Mouse (Mus musculus) retina, postnatal 1 day (tissue): ENCODE results near the gene Nox4.

ENCODE experiments used
- DNase-seq: peaks from one replicate; pipeline ENCODE4 v3.0.0-alpha.2; 2012

Nox4 gene

DNA sequence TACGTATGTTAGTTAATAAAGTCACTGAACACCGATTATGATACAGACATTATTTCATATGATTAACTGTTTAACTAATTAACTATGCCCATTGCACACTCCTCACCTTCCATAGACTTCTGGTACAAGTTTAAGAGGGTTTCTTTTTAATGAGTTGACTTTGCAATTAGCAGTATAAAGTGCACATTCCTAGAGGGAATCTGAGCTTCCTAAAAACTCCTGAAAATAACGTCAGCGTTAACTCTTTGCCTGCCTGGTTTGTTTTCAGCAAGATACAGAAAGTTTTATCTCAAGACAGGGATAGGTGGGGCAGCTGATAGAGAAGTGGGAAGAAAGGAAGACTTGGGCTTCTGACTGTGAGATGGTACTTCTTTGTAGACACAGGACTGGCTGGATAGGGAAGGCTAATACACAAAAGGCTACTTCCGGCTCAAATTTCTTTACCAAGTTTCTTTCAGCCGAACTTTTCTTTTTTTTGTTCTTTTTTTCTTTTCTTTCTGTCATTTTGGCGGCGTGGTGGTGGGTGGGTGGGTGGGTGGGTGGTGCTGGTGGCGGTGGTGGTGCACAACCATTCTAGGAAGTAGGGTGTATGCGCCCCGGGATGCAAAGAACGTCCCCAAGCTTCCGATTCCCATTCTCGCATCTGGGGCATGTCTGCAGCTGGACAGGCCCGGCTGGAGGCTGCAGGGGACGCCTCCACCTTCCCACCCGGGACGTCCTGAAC is at the start of gene Nox4:
Gene Nox4 (plus strand): TSS at position 241 of the 724 bp plus-strand sequence.
- DNase-seq: peak; percentile 18

DNA sequence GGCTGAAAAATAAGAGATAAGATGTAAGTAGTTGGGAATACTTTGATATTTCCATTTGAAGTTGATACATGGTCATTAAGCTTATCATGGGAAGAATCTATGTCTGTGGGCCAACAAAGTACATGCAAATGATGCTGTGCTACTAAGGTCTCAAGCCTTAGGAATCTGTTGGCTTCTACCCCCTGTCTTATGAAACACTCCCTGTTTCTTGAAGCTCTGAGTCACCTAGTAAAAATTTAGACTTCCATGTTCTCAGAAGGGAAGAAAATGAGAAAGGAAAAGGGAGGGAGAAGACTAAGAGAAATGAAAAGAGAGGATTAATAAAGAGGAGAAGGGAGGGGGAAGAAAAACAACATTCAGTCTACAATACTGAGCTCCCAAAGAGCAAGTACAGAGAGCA is 41.1 kb upstream of the Nox4 start:
- DNase-seq: no peak

DNA sequence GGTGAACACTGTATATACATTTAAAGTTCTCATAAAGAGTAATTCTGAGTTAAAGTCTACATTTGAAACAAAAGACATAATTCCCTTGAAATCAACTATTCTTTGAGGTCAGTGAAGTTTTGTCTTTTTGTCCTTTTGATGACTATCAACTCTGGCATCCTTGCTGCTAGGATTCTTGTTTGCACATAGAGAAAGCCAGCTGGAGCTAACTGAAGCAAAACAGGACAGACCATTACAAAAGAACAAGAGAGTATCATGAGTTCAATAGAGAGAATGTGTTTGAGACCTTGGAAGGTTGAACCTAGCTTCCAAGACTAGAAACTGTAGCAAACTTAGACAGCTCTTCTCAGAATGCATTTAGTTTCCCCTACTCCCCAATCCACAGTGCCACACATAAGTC is 24.2 kb upstream of the Nox4 start:
- no peak for DNase-seq

DNA sequence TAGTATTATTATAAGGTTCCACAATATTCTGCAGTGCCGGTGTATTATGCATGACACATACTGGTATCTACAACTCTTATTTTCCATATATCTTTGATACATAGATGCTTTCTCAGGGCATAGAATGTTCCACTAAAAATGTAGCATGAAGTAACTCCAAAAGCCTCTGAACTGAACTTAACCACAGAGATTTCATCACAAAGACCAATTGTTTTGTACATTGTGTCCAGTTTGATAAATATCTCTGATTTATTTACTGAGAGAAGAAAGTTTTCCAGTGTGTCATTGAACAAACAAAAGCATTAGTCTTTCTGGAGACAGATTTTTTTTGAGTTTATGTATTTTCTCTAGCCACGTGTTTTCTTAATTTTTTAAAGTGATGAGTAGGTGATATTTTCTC is 23.1 kb upstream of the Nox4 start:
- no peak for DNase-seq

DNA sequence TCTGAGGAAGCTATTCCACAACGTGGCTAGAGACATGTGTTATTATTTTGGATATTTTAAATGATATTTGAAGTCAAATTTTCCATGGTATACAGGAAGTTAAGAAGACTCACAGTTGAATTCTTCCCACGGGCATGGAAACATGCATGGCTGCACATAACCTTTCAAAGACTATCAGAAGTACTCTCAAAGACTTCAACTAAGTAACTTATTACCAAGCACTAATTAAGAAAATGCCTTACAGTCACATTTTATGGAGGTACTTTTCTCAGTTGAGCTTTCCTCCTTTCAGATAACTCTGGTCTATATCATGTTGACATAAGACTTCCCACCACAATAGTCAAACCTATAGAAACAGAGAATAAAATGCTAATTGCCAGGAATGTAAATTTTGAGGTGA is 20.3 kb upstream of the Nox4 start:
- DNase-seq: no peak

DNA sequence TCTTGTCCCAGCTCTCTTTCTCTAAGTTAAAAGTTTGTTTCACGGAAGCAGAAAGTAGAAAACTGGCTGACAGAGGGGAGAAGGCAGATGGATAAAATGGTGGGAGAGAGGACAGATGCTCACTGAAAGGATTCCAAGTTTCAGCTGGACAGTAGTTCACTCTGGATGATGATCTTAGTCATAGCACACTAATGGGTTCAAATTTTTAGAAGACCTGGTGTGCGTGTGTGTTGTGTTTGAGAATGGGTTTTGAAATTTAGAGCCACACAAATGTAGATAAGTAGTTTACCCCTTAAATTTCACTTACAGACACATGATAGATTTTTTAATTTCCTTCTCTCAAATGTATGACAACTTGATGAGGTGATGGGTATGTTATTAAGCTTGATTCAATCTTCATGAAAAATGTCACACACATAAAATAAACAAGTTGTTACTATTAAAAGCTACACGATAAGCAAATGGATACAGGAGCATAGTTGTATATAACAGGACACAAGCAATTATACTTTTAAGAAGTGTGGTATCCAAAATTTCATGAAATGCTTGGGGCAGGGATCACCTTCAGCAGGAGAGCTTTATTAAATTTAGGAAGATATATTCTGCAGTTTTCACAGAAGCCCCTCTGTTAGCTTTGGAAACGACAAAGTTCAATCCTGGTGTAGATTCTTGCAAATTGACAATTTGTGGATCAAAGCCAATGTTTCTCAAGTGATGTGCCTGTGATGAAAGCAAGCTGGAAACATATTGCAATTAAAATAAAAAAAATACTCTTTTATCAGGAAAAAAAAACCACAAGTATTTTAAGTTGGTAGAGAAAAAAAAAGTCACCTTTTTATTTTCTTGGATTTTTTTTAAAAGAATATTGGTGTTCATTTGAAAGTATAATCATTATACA is 18.6 kb upstream of the Nox4 start:
- no peak for DNase-seq

DNA sequence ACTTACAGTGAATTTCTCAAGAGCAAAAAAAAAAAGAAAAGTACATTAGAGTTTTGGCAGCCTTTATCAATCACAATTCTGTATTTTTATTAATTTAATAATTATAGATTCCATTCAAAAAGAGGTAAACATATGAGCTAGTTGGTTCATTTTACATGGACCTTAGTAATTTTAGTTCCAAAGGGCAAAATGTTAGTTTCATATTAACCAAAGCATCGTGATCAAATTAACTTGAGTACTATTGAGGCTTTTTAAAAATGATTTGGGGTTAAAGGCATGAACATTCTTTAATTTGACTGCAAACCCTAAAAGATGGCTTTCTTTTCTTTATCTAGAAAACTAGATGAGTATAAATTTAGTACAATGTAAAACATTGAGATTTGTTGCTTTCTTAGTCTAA is 16.4 kb upstream of the Nox4 start:
- DNase-seq: no peak

DNA sequence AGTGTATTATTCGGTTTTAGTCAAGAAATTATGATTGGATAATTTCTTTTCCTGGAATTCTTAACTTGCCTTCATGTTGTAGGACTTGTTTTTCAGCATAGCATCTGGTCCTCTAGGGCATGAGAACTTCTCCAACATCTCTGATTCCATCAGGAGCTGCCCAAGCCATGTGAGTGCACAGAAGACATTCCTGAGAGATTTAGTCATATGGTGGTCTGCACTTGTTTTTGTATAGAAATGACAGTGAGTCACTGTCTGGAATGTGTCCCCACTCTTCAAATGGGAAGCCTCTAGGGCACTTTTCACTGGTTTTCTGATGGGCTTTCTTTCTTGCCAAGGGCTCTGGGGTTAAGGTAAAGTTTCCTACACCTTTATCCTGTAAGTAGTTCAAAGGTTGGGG is 4.8 kb upstream of the Nox4 start:
- no peak for DNase-seq

DNA sequence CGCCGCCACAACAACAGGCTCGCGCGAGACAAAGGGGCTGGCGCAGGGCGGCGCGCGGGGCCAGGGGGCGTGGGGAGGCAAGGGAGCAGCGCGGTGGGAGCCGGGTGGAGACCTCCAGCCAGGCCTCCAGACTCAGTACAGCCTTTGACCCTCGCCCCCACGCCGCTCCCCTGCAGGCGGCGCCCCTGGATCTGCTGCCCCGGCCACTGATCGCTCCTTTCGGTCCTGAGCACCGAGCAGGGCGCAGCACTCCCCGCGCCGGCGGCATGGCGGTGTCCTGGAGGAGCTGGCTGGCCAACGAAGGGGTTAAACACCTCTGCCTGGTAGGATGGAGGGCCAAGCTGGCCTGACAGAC is 661 bp downstream of the Nox4 start:
- peak; percentile 63 for DNase-seq

DNA sequence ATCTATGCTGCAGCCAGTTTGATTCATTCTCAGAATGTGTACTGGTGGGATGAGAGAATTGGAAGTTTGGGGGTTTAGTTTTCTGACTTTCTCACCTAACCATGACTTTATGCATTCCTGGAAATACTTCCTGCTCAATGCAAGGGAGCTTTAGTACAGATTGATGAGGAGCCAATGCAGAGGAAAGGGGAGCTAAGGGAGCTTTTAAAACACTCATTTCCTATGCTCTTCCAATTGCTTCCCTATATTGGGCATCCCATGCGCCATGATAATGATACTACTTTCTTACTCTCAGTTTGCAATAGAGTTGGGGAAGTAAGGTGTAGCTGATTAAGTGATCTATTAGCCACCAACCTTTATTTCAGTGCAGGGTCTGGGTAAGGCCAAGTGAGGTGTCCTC is 1.0 kb downstream of the Nox4 start:
- DNase-seq: no peak

DNA sequence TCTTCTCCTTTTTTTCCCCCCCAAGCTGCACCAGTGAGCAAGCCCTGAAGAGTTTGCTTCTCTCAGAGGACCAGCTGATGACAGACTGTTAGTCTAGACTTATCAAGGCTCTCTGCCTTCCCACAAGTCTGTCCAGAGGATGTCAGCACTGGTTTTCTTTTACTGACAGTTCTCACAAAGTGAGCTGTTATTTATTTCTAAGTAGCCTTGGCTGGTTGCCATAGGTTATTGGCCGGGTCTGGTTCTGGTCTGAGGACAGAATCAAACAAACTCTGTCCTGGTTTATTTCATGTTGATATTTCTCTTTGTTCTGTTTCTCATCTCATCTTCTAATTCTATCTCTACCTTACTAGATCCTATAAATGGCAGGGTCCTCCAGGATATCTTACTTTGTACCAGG is 2.0 kb downstream of the Nox4 start:
- DNase-seq: no peak

DNA sequence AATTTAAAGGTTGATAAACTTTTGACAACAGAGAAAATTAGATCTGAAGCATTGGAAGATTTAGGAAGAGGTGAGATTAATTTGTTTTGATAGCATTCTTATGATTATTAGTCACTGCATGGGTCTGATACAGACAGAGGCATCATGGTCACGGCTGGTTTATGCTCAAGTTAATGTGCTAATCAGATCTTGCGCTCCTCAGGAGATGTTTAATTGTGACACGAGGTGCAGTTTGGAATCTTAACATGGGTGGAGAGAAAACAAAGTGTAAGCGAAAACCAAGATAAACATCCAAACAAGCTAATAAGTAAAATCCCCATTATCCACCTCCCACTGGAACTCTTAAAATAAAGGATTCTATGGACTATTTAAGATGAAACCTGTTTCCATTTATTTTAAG is 6.2 kb downstream of the Nox4 start:
- DNase-seq: no peak

DNA sequence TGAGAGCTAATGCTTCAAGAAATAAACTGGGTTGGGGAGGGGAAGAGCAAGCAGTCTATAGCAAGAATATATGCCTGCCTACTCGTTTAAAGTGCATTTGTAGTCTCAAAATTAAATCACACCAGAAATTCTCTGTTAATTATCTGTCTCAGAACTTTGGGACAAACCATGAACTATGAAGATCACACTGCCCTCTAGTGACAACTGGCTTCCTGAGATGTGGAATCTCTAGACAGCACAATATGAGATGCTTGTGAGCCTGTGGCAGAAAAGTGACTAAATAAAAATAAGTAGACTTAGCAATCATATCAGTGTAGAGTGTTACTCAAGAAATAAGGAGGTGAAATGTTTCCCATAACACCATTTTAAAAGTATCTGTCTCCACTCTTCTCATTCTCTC is 31.3 kb downstream of the Nox4 start:
- peak; percentile 50 for DNase-seq

DNA sequence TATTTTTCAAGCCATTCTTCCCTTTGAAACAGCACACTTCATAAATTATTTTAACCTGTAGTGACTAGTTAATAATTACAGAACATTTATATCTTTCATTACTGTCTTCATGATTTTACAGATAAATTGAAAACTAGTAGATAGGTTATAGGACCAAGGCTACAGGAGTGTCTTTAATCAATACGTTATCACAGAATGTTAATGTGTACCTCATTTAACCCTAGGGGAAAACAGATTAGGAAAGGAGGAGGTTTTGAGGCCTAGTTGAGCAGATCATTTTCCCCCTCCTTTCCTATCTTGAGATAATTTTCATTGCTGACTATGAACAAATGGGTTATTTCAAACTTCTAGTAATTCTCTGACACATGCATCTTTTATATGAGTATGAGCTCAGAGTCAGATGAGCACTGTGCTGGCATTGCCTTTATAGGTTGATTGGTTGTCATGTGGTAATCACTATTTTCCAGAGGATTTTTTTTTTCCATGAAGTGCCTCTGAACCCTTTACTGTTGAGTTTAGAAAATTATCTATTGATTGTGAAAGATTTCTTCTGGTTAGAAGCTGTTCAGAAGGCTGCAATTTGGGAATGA is 57.9 kb downstream of the Nox4 start:
- DNase-seq: no peak

DNA sequence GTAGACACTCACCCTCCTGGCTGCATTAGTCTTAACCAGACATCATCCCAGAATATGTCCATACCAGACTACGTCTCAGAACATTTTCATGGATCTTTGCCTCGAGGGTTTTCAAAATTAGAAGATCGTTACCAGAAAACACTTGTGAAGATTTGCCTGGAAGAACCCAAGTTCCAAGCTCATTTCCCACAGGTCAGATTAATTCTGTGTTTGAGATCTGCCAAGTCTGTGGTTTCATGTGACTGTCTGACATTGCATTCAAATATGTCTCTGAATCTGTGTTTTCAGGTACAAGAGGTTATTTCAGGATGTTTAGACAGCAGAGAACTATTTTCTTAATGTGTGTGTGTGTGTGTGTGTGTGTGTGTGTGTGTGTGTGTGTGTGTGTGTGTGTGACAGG is 75.7 kb downstream of the Nox4 start:
- no peak for DNase-seq

DNA sequence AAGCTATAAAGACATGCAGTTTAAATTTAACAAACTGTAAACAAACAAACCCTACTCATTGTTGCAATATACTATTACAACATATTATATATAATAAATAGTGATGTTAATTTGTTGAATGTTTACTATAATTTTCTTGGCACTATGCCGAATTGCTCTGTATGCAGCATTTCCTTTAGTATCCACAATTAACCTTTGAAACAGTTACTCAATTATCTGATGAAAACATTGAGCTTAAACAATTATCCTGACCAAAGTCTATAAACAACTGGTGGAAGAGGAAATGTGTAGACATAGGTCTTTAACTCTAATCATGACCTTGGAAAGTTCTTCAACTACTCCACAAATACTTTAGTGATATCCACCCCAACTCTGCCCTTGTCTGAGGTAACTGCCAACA is 76.2 kb downstream of the Nox4 start:
- DNase-seq: no peak

DNA sequence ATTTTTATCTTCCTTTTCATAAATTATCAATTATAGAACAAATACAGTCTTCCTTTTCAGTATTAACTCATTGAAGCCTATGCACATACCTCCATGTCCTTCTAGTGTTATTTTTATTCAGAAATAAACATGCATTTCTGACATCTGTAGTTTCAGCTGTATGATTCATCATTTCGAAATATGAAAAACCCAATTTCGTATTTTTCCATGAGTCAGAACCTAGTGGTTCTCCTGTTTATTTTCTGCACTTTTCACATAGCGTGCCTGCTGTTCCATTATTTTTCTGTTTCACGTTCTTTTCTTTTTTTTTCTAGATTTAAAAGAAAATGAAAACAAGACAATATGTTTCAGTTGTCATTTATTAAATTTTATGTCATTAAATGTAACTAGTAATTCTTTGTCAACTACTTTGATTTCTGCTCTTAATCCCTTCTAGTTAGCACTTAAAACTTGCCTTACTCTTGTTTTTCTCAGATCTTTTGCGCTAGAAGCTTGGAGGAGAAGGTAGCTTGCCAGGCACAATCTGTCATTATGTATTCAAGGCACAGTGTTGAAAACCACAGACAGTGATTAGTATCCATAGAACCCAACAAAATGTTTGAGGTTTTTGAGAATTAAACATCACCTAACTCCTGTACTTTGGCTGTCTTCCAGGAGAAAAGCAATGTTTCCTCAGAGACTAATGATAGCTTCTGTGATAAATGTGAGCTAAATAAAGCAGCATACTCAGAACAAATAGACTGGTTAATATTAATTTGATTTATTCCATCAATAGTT is 85.1 kb downstream of the Nox4 start:
- no peak for DNase-seq

DNA sequence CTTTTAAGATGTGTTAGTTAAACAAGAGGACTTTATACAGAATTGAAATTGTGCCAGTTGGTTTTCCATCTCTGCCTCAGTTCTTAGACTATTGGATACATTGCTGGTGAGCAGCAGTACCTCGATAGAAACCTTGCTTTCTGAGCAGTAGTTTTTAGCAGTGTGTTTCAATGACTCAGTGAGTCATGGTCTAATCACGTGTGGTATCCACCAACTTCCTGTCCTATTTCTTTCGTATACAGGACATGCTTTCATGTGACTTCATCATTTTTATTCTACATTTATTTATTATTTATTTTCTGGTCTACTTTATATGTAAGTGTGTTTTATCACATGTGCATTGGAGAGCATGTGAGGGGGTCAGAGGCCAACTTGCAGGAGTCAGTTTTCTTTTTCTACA is 99.7 kb downstream of the Nox4 start:
- DNase-seq: no peak

DNA sequence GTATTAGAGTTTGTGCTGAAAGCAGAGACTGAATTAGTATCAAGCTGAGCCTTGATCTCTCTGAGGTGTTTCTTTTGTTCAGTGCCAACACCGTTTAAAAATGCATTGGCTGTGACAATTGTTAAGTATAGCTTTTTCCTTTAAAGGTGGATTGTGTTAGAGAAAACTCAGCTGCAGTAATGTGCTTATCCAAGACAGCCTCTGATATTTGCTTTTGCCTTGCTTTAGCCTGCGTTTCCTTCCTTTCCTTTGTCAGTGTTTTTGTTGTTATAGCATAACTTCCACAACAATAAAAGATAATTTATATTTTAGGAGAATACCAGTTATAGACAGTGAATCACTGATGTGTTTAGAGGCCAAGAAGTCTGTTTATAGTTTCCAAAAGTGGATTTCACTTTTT is 106.9 kb downstream of the Nox4 start:
- no peak for DNase-seq

DNA sequence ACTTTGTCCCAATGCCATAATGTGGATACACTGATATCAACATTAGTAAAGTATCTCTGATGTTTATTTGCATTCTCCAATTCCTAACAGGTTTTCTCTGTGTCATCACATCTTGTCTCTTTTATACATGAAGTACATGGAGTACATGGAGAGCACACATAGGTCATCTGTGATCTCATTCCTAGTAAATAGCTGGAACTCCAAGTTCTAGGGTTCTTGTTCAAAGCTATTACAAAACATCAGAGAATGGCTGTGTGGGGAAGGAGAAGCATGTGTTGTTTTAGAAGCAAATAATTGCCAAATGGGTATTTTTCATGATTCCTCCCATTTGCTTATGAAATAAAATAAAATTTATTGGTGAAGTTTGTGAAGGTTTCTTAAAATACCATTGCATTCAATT is 121.9 kb downstream of the Nox4 start:
- DNase-seq: no peak

DNA sequence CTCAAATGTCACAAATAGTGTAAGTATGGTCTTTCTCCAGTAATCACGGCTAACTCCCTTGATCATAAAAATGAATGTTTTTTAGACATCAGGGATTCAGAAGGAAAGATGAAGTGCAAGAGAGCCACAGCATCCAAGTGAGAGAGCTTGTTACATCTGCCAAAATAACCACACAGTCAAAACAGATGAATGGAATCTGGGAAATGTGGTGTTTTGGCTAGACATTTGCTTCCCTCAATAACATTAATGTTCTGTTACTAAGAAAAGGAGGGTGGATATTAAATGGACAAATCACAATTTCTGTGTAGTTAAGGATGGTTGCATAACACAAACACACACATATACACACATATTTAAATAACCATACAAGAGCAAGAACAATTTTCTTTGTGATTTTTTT is 123.2 kb downstream of the Nox4 start:
- DNase-seq: no peak

DNA sequence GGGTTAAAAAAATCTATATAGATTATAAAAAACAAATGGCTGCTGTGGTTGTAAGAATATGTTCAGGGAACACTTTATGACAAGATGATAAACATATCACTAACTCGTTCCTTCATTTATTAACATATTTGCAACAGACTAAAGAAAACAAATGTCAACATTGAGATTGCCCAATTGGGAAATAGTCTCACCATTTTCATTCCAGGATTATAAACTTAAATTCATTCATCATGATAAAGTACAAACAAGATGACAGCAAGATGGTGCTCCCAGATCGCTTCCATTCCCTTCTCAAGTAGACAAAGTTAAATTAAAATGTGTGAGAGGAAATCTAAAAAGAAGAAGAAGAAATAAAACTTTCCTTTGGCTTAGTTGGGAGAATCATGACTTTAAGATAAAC is 124.9 kb downstream of the Nox4 start:
- DNase-seq: no peak

DNA sequence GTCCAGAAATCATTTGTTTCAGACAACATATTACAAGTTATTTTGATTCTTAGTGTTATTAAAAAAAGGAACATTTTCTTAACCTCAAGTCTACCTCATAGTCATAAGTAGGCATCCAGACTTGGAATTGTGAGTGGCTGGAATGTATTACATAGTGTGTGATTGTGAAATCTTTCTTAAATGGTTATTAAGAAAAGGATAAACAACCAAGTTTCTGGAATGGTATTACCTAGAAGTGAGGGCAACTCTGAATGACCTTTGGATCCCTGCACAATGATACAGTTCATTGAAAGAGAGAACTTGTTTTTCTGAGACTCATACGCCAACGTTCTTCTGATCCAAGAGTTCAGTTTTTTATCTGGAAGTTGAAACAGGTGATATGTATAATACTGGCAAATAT is 125.4 kb downstream of the Nox4 start:
- no peak for DNase-seq
